Mouse (Mus musculus) adrenal gland, adult 10 weeks (tissue): ENCODE data around the gene Gm6370. TPM values are rescaled to one million over a fixed set of nuclear protein-coding genes. Genes with fewer than 3 reads are reported as not detected.

Experiments
- polyA plus RNA-seq: library from polyadenylated mRNA; stranded (reverse); fragments of 350-450 nt; fragmentation: Illumina TruSeq; extraction: RNeasy Lipid Tissue Mini Kit (QIAGEN cat#74804); gene quantifications from one replicate; pipeline ENCODE4 v1.2.3, GENCODE M21; 2014; ENCODE audit warnings: low read depth, low replicate concordance

The Gm6370 gene
- not detected for polyA plus RNA-seq

DNA sequence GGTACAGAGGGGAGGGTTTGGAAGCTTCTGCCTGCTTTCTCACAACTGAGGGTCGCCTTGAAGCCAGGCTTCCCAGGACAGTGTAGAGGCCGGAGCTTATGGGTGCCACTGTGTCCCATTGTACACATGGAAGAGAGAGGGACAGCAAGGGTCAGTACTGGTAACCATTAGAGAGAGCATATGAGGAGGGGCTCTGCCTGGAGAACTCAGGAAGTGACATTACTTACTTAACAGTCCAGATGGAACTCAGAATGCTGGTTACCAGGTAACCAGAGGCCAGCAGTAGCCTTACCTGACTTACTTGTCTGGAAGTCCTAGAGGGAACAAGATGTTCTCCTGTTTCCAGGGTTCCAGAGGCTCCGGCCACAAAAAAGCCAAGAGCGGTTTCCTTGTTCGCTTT is at the start of gene Gm6370:
Gene Gm6370, plus strand, starts transcription at position 301 of the 400 bp plus-strand sequence.

GRCm38 (mm10) chr5:146481665-146482064 is 9.5 kb upstream of the Gm6370 start, which contains the start of gene Gm6408:
Gene Gm6408, plus strand, starts transcription at chr5:146481965.

GRCm38 (mm10) chr5:146502099-146502498 is 10.9 kb downstream of the Gm6370 start, which contains the start of gene 4930449I24Rik:
Gene 4930449I24Rik, plus strand, starts transcription at chr5:146502399.

GRCm38 (mm10) chr5:146513823-146514222 is 22.7 kb downstream of the Gm6370 start, which contains the start of gene Gm3402:
Gene Gm3402, plus strand, starts transcription at chr5:146514123.

GRCm38 (mm10) chr5:146525501-146525900 is 34.3 kb downstream of the Gm6370 start, which contains the start of gene Gm3404:
Gene Gm3404, plus strand, starts transcription at chr5:146525801.

DNA sequence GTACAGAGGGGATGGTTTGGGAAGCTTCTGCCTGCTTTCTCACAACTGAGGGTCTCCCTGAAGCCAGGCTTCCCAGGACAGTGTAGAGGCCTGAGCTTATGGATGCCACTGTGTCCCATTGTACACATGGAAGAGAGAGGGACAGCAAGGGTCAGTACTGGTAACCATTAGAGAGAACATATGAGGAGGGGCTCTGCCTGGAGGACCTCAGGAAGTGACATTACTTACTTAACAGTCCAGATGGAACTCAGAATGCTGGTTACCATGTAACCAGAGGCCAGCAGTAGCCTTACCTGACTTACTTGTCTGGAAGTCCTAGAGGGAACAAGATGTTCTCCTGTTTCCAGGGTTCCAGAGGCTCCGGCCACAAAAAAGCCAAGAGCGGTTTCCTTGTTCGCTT is 46.2 kb downstream of the Gm6370 start, which contains the start of gene Gm3409:
Gene Gm3409, plus strand, starts transcription at position 301 of the 400 bp plus-strand sequence.

Other genes starting within 250 kb of the Gm6370 start
- gene Wasf3, start 106.4 kb upstream of the Gm6370 start, polyA plus RNA-seq = 70.2 TPM
- gene Gm6408, start 9.4 kb upstream of the Gm6370 start, polyA plus RNA-seq = not detected
- gene 4930449I24Rik, start 11.0 kb downstream of the Gm6370 start, polyA plus RNA-seq = not detected
- gene Gm3402, start 22.8 kb downstream of the Gm6370 start, polyA plus RNA-seq = not detected
- not detected for gene Gm3404, start 34.4 kb downstream of the Gm6370 start, polyA plus RNA-seq
- gene Gm3409, start 46.3 kb downstream of the Gm6370 start, polyA plus RNA-seq = not detected
- gene Gm3415, start 64.8 kb downstream of the Gm6370 start, polyA plus RNA-seq = not detected
- gene Gpr12, start 93.9 kb downstream of the Gm6370 start, polyA plus RNA-seq = not detected